Mouse (Mus musculus) stomach, postnatal 0 days (tissue): ENCODE measurements around the gene Cd151.

Experiments
- CTCF ChIP-seq: IDR thresholded peaks from 2 replicates; pipeline ENCODE4 v1.5.1; 2016; ENCODE audit warnings: antibody characterized with exemption, low read depth, mild to moderate bottlenecking, moderate library complexity
- EP300 ChIP-seq: optimal IDR thresholded peaks from 2 replicates; pipeline ENCODE3; 2016; ENCODE audit warnings: antibody characterized with exemption

DNA sequence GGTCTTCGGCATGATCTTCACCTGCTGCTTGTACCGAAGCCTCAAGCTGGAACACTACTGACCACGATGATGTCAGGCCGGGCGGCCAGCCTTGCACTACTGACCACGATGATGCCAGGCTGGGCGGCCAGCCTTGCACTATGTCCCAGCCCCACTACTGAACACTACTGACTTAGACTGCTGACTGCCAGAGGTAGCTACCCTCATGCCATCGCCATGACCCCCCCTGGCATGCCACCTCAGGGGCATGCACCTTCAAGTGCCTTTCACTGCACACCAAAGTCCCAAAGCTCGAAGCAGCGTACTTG is 3.4 kb downstream of the Cd151 start:
- no peak for TF ChIP-seq CTCF
- TF ChIP-seq EP300: no peak
